Mouse (Mus musculus): ENCODE results near the gene 1700010I14Rik. TPM values are rescaled to one million over a fixed set of nuclear protein-coding genes. Genes with fewer than 3 reads are reported as not detected.

The 1700010I14Rik gene
- polyA plus RNA-seq, 1 experiment, result 0.59 TPM

- no peak for DNase-seq
- TF ChIP-seq POLR2A (IDR thresholded peaks at IDR 0.05; ENCODE audit: low read depth, low read length), result no peak
- TF ChIP-seq CTCF (conservative IDR thresholded peaks at IDR 0.05; ENCODE audit: insufficient read depth, insufficient read length, low read depth, low read length), result no peak
Measured at GRCm38 (mm10) chr17:9035561-9036348, 47.6 kb downstream of the 1700010I14Rik start.

GRCm38 (mm10) chr17:9042723-9043122 is 54.6 kb downstream of the 1700010I14Rik start:
- no peaks in the 10 kb centered on the region for H3K27me3 ChIP-seq (replicated peaks; ENCODE audit: control insufficient read depth, insufficient read depth, low read length)
- WGBS, result 34% methylated on average over 2 of the region's 2 CpGs
- peak; percentile 7 for DNase-seq
- no peaks in the 10 kb centered on the region for H3K36me3 ChIP-seq (ENCODE audit: control insufficient read depth, insufficient read depth, low read length)
- TF ChIP-seq POLR2A (IDR thresholded peaks at IDR 0.05; ENCODE audit: low read depth, low read length) (no peak), CTCF (conservative IDR thresholded peaks at IDR 0.05; ENCODE audit: insufficient read depth, insufficient read length, low read depth, low read length) (peak; percentile 59)
- no peak overlapping the region for H3K27ac ChIP-seq (ENCODE audit: insufficient read depth, low read depth, low read length)
- no peak overlapping the region for H3K4me3 ChIP-seq (ENCODE audit: insufficient read depth, low read depth, low read length)
- no peaks in the 10 kb centered on the region for H3K4me1 ChIP-seq (ENCODE audit: control insufficient read depth, insufficient read depth, low read length)

More at GRCm38 (mm10) chr17:9035561-9036348, 47.6 kb downstream of the 1700010I14Rik start:
- Histone ChIP-seq H3K27me3 (replicated peaks; ENCODE audit: control insufficient read depth, insufficient read depth, low read length) (no peaks in the 10 kb centered on the region; the same call in 1 of the 2 replicates), H3K27ac (ENCODE audit: insufficient read depth, low read depth, low read length) (no peak overlapping the region), H3K4me3 (ENCODE audit: insufficient read depth, low read depth, low read length) (no peak overlapping the region), H3K4me1 (ENCODE audit: control insufficient read depth, insufficient read depth, low read length) (no peaks in the 10 kb centered on the region), H3K36me3 (ENCODE audit: control insufficient read depth, insufficient read depth, low read length) (no peaks in the 10 kb centered on the region)
- WGBS, result 62% methylated on average over 8 of the region's 8 CpGs

GRCm38 (mm10) chr17:9052441-9052980 is 64.4 kb downstream of the 1700010I14Rik start:
- H3K27me3 ChIP-seq (replicated peaks; ENCODE audit: control insufficient read depth, insufficient read depth, low read length), result no peaks in the 10 kb centered on the region
- no peak overlapping the region for H3K27ac ChIP-seq (ENCODE audit: insufficient read depth, low read depth, low read length)
- DNase-seq, result no peak
- no peak overlapping the region for H3K4me3 ChIP-seq (ENCODE audit: insufficient read depth, low read depth, low read length)
- H3K36me3 ChIP-seq (ENCODE audit: control insufficient read depth, insufficient read depth, low read length), result no peaks in the 10 kb centered on the region
- no peaks in the 10 kb centered on the region for H3K4me1 ChIP-seq (ENCODE audit: control insufficient read depth, insufficient read depth, low read length)
- no peak for TF ChIP-seq CTCF (conservative IDR thresholded peaks at IDR 0.05; ENCODE audit: insufficient read depth, insufficient read length, low read depth, low read length)
- 82% methylated on average over 13 of the region's 13 CpGs for WGBS

GRCm38 (mm10) chr17:9059360-9059932 is 71.3 kb downstream of the 1700010I14Rik start:
- no peaks in the 10 kb centered on the region for H3K27me3 ChIP-seq (replicated peaks; ENCODE audit: control insufficient read depth, insufficient read depth, low read length)
- no peak overlapping the region for H3K27ac ChIP-seq (ENCODE audit: insufficient read depth, low read depth, low read length)
- no peak overlapping the region for H3K4me3 ChIP-seq (ENCODE audit: insufficient read depth, low read depth, low read length)
- no peak for TF ChIP-seq CTCF (conservative IDR thresholded peaks at IDR 0.05; ENCODE audit: insufficient read depth, insufficient read length, low read depth, low read length)
- no peak for TF ChIP-seq POLR2A (IDR thresholded peaks at IDR 0.05; ENCODE audit: low read depth, low read length)
- H3K4me1 ChIP-seq (ENCODE audit: control insufficient read depth, insufficient read depth, low read length), result no peaks in the 10 kb centered on the region
- peak; percentile 3 for DNase-seq
- WGBS, result 64% methylated on average over 8 of the region's 8 CpGs
- no peaks in the 10 kb centered on the region for H3K36me3 ChIP-seq (ENCODE audit: control insufficient read depth, insufficient read depth, low read length)
